Mouse (Mus musculus) heart, embryonic 14.5 days (tissue): ENCODE data around the gene Dcst2. TPM values are rescaled to one million over a fixed set of nuclear protein-coding genes. Genes with fewer than 3 reads are reported as not detected.

Experiments
- ATAC-seq: fragments of 200-750 bp; cut with Nextera tagmentation; 2 replicates; pipeline ENCODE4 v1.8.0; 2017; ENCODE audit warnings: low read depth, moderate TSS enrichment; ENCODE audit not compliant: insufficient number of reproducible peaks, insufficient read depth, low FRiP score
- H3K27ac ChIP-seq, 2 experiments: fragments of 200-500 bp in 1 of 2; fragments of 300-500 bp in 1 of 2; sonication (generic) in 1 of 2; replicated peaks in 1 of 2; 2 replicates each; pipeline ENCODE4 v1.5.1; 2012 to 2014; ENCODE audit warnings: low read depth in 2 of 2, low read length in 2 of 2, control low read depth in 1 of 2, mild to moderate bottlenecking in 1 of 2, mixed read lengths in 1 of 2; ENCODE audit not compliant: control insufficient read depth in 1 of 2, insufficient read depth in 1 of 2
- H3K27me3 ChIP-seq: fragments of 300-500 bp; sonication (generic); 2 replicates; pipeline ENCODE4 v1.6.1; 2014; ENCODE audit warnings: mild to moderate bottlenecking, low read length, control low read depth; ENCODE audit not compliant: control insufficient read depth, insufficient read depth
- H3K36me3 ChIP-seq: fragments of 300-500 bp; sonication (generic); 2 replicates; pipeline ENCODE4 v1.6.1; 2014; ENCODE audit warnings: mild to moderate bottlenecking, control low read depth, low read length, mixed read lengths; ENCODE audit not compliant: control insufficient read depth, insufficient read depth
- H3K4me1 ChIP-seq, 2 experiments: fragments of 200-500 bp in 1 of 2; fragments of 300-500 bp in 1 of 2; sonication (generic) in 1 of 2; 2 replicates each; pipeline ENCODE4 v1.6.1; 2012 to 2014; ENCODE audit warnings: low read length in 2 of 2, control low read depth in 1 of 2, mixed read lengths in 1 of 2; ENCODE audit not compliant: control insufficient read depth in 2 of 2, insufficient read depth in 2 of 2
- H3K4me2 ChIP-seq: fragments of 300-500 bp; sonication (generic); 2 replicates; pipeline ENCODE4 v1.6.1; 2014; ENCODE audit warnings: mild to moderate bottlenecking, low read length
- H3K4me3 ChIP-seq, 2 experiments: fragments of 200-500 bp in 1 of 2; fragments of 300-500 bp in 1 of 2; sonication (generic) in 1 of 2; 2 replicates each; pipeline ENCODE4 v1.5.1; 2012 to 2014; ENCODE audit warnings: low read length in 2 of 2, mild to moderate bottlenecking in 2 of 2, control low read depth in 1 of 2, low read depth in 1 of 2, moderate library complexity in 1 of 2; ENCODE audit not compliant: control insufficient read depth in 1 of 2, insufficient read depth in 1 of 2
- H3K9ac ChIP-seq: fragments of 300-500 bp; sonication (generic); 2 replicates; pipeline ENCODE4 v1.6.1; 2014; ENCODE audit warnings: mild to moderate bottlenecking, low read length
- H3K9me3 ChIP-seq: fragments of 300-500 bp; sonication (generic); 2 replicates; pipeline ENCODE4 v1.6.1; 2016; ENCODE audit warnings: low read length, control low read depth; ENCODE audit not compliant: control insufficient read depth
- WGBS: fragments of 180-500 bp; shearing (Covaris S2); extraction: QIAGEN DNeasy Blood & Tissue Kit; methylation state at CpG from one replicate; pipeline ENCODE4 v1.1.7; 2014; 5-methylcytosine and 5-hydroxymethylcytosine counted together
- polyA plus RNA-seq: library from polyadenylated mRNA; unstranded; fragments of >200 nt; fragmentation: Nextera tagmentation; extraction: Ambion mirVana; gene quantifications from 2 replicates; pipeline ENCODE4 v1.2.1, GENCODE M21; 2014

Dcst2 gene
- polyA plus RNA-seq, 1 experiment from 2014 or later = not detected

- no peaks in the 10 kb centered on the region for H3K9me3 ChIP-seq
- peak overlapping the region; percentile 43 to 73; a peak in 3 of 4 replicates for H3K27ac ChIP-seq
- no peaks in the 10 kb centered on the region for H3K27me3 ChIP-seq
- H3K36me3 ChIP-seq = no peaks in the 10 kb centered on the region
- H3K9ac ChIP-seq = peak overlapping the region; percentile 76
- WGBS = under 1% methylated on average over 51 of the region's 56 CpGs
- H3K4me3 ChIP-seq = peak overlapping the region; percentile 58 to 87
- H3K4me2 ChIP-seq = peak overlapping the region; percentile 93
- no peak for ATAC-seq
- H3K4me1 ChIP-seq = peaks cover 20 to 36% of the 10 kb centered on the region in 2 experiments
These were observed 30.1 kb downstream of the Dcst2 start for GRCm38 (mm10) chr3:89391663-89392511.

GRCm38 (mm10) chr3:89392871-89393311, 31.1 kb downstream of the Dcst2 start:
- peak overlapping the region; percentile 76 for H3K9ac ChIP-seq
- no peaks in the 10 kb centered on the region for H3K9me3 ChIP-seq
- H3K27me3 ChIP-seq = no peaks in the 10 kb centered on the region
- H3K36me3 ChIP-seq = no peaks in the 10 kb centered on the region
- H3K4me1 ChIP-seq = peaks cover 22 to 37% of the 10 kb centered on the region in 2 experiments
- 0% methylated on average over 17 of the region's 24 CpGs for WGBS
- no peak for ATAC-seq
- peak overlapping the region; percentile 93 for H3K4me2 ChIP-seq
- H3K27ac ChIP-seq = peak overlapping the region; percentile 53 to 73; a peak in 3 of 4 replicates
- peak overlapping the region; percentile 58 to 87 for H3K4me3 ChIP-seq

DNA sequence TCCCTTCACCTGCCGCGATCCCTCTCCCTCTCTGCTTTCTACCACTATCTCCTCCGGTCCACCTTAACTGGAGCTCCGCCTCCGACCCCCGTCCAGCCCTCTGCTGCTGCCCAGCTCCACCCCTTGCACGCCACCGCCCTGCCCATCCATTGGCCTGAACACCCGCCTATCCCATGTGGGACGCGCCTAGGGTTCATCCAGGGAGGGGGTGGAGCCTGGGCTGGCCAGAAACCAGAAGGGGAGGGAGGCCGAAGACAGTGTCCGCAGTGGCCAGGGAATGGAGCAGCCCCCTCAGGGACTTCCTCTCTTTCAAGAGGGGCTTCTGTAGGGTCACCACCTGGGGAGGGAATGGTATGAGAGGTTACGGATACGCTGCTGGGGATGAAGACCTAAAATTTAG, 31.8 kb downstream of the Dcst2 start:
- Histone ChIP-seq H3K9me3 (no peaks in the 10 kb centered on the region), H3K36me3 (no peaks in the 10 kb centered on the region), H3K27me3 (no peaks in the 10 kb centered on the region), H3K9ac (peak overlapping the region; percentile 67), H3K4me2 (peak overlapping the region; percentile 93), H3K27ac (peak overlapping the region; percentile 78 to 86), H3K4me3 (peak overlapping the region; percentile 58 to 62), H3K4me1 (peaks cover 22 to 37% of the 10 kb centered on the region in 2 experiments)
- peak; percentile 94 for ATAC-seq
- WGBS = under 1% methylated on average over 15 of the region's 15 CpGs

GRCm38 (mm10) chr3:89394006-89394893, 32.5 kb downstream of the Dcst2 start, which contains the start of gene Zbtb7b:
Zbtb7b (minus strand) TSS chr3:89394776.
- under 1% methylated on average over 40 of the region's 42 CpGs for WGBS
- H3K36me3 ChIP-seq = no peaks in the 10 kb centered on the region
- H3K4me1 ChIP-seq = peaks cover 22 to 37% of the 10 kb centered on the region in 2 experiments
- ATAC-seq = peak; percentile 35
- H3K9me3 ChIP-seq = no peaks in the 10 kb centered on the region
- peak within 1 kb of the TSS; percentile 78 to 86 for H3K27ac ChIP-seq
- peak within 1 kb of the TSS; percentile 58 to 62 for H3K4me3 ChIP-seq
- peak within 1 kb of the TSS; percentile 93 for H3K4me2 ChIP-seq
- H3K27me3 ChIP-seq = no peaks in the 10 kb centered on the region
- peak within 1 kb of the TSS; percentile 67 for H3K9ac ChIP-seq

DNA sequence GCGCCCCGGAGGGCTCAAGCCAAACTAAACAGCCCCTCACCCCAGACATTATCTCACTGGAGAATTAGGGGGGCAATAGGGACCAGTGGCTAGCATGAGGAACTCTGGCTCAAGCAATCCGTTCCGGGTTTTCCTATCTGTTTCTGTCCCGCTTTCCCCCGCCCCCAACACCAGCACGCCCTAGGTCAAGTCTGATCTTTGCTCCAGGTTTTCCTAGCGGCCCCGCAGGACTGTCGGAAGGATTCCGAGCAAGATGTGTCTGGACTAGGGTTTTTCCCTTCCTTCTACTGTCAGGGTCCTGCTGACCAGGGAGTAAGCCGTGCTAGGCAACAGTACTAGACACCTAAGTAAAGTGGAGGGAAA, 33.1 kb downstream of the Dcst2 start:
- H3K27me3 ChIP-seq = no peaks in the 10 kb centered on the region
- H3K4me1 ChIP-seq = peaks cover 22 to 33% of the 10 kb centered on the region in 2 experiments
- peak overlapping the region; percentile 58 to 62 for H3K4me3 ChIP-seq
- no peaks in the 10 kb centered on the region for H3K9me3 ChIP-seq
- peak overlapping the region; percentile 73 to 86 for H3K27ac ChIP-seq
- peak overlapping the region; percentile 93 for H3K4me2 ChIP-seq
- ATAC-seq = peak; percentile 10
- H3K36me3 ChIP-seq = peaks cover 2% of the 10 kb centered on the region; the same call in 1 of the 2 replicates
- H3K9ac ChIP-seq = peak overlapping the region; percentile 67
- under 1% methylated on average over 12 of the region's 12 CpGs for WGBS

GRCm38 (mm10) chr3:89395419-89395805, 33.6 kb downstream of the Dcst2 start:
- Histone ChIP-seq H3K4me2 (peak overlapping the region; percentile 93), H3K9ac (peak overlapping the region; percentile 67), H3K27ac (peak overlapping the region; percentile 73 to 86), H3K4me1 (peaks cover 18 to 30% of the 10 kb centered on the region in 2 experiments), H3K9me3 (no peaks in the 10 kb centered on the region), H3K36me3 (peaks cover 6% of the 10 kb centered on the region; the same call in 1 of the 2 replicates), H3K4me3 (peak overlapping the region; percentile 58 to 62), H3K27me3 (no peaks in the 10 kb centered on the region)
- ATAC-seq = no peak
- WGBS = 4% methylated on average over 10 of the region's 10 CpGs
